Mouse (Mus musculus) liver, embryonic 16.5 days (tissue): ENCODE measurements at regions not wholly inside any gene's neighbourhood (a gene's known extent, or its start where the extent isn't known, plus 50 kb on each side); places are given as distances from the start of the nearest gene placed in this dataset.

Experiments used
- ATAC-seq: fragments of 200-750 bp; cut with Nextera tagmentation; 2 replicates; pipeline ENCODE4 v1.8.0; 2017; ENCODE audit warnings: low read depth, mild to moderate bottlenecking, moderate number of reproducible peaks, moderate library complexity
- H3K27ac ChIP-seq: fragments of 300-500 bp; sonication (generic); 2 replicates; pipeline ENCODE4 v1.5.1; 2014; ENCODE audit warnings: mild to moderate bottlenecking, low read length
- H3K27me3 ChIP-seq: fragments of 300-500 bp; sonication (generic); 2 replicates; pipeline ENCODE4 v1.6.1; 2014; ENCODE audit warnings: low read depth, low read length, mixed read lengths; ENCODE audit not compliant: control insufficient read depth, insufficient read depth
- H3K36me3 ChIP-seq: fragments of 300-500 bp; sonication (generic); 2 replicates; pipeline ENCODE4 v1.6.1; 2014; ENCODE audit warnings: mild to moderate bottlenecking; ENCODE audit not compliant: control insufficient read depth, insufficient read depth
- H3K4me1 ChIP-seq: fragments of 300-500 bp; sonication (generic); 2 replicates; pipeline ENCODE4 v1.6.1; 2014; ENCODE audit warnings: low read depth, low read length, mixed read lengths; ENCODE audit not compliant: control insufficient read depth
- H3K4me2 ChIP-seq: fragments of 300-500 bp; sonication (generic); 2 replicates; pipeline ENCODE4 v1.6.1; 2014; ENCODE audit warnings: low read depth, low read length, mixed read lengths
- H3K4me3 ChIP-seq: fragments of 300-500 bp; sonication (generic); 2 replicates; pipeline ENCODE4 v1.5.1; 2014; ENCODE audit warnings: low read depth, mild to moderate bottlenecking, low read length
- H3K9ac ChIP-seq: fragments of 300-500 bp; sonication (generic); 2 replicates; pipeline ENCODE4 v1.6.1; 2014; ENCODE audit warnings: low read depth, low read length
- H3K9me3 ChIP-seq: fragments of 300-500 bp; sonication (generic); replicated peaks from 2 replicates; pipeline ENCODE4 v1.6.1; 2016; ENCODE audit warnings: low read length; ENCODE audit not compliant: control insufficient read depth
- WGBS: fragments of 180-500 bp; shearing (Covaris S2); extraction: QIAGEN DNeasy Blood & Tissue Kit; methylation state at CpG from one replicate; pipeline ENCODE4 v1.1.7; 2014; ENCODE audit not compliant: insufficient replicate concordance; 5-methylcytosine and 5-hydroxymethylcytosine counted together

GRCm38 (mm10) chr4:140320120-140320921 is 73.7 kb upstream of the Igsf21 start:
- WGBS, result 63% methylated on average over 15 of the region's 15 CpGs
- H3K4me1 ChIP-seq, result no peaks in the 10 kb centered on the region
- H3K36me3 ChIP-seq, result no peaks in the 10 kb centered on the region
- no peaks in the 10 kb centered on the region for H3K27me3 ChIP-seq
- no peak for ATAC-seq
- H3K4me3 ChIP-seq, result no peak overlapping the region
- H3K4me2 ChIP-seq, result no peak overlapping the region
- H3K27ac ChIP-seq, result no peak overlapping the region
- H3K9ac ChIP-seq, result no peak overlapping the region
- H3K9me3 ChIP-seq, result peaks cover 3% of the 10 kb centered on the region; the same call in 1 of the 2 replicates

GRCm38 (mm10) chr4:140312635-140313034 is 66.1 kb upstream of the Igsf21 start:
- no peaks in the 10 kb centered on the region for H3K36me3 ChIP-seq
- no peaks in the 10 kb centered on the region for H3K4me1 ChIP-seq
- no peak overlapping the region for H3K4me2 ChIP-seq
- no peaks in the 10 kb centered on the region; the same call in 1 of the 2 replicates for H3K9me3 ChIP-seq
- no peak overlapping the region for H3K27ac ChIP-seq
- H3K27me3 ChIP-seq, result no peaks in the 10 kb centered on the region
- no peak overlapping the region for H3K4me3 ChIP-seq
- H3K9ac ChIP-seq, result no peak overlapping the region
- no peak for ATAC-seq
- WGBS, result 78% methylated on average over 16 of the region's 16 CpGs

DNA sequence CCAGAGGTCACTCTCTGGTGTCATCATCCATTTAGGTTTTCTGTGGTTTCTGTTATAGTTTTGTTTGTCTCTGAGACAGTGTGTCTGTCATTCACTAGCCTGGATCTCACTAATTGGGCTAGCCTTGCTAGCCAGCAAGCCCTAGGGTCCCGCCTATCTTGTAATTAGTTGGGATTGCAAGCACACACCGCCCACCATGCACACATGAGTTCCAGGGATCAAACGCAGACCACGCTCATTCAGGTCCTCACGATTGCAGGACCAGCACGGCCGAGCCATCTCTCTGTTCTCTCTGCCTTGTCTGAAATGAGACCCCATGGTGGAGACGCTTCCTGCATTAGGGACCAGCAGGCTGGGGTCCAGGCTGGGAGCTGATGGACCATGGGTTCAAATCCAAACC is 60.9 kb upstream of the Igsf21 start:
- no peak for ATAC-seq
- H3K9ac ChIP-seq, result no peak overlapping the region
- no peaks in the 10 kb centered on the region for H3K27me3 ChIP-seq
- no peak overlapping the region for H3K4me2 ChIP-seq
- H3K27ac ChIP-seq, result no peak overlapping the region
- WGBS, result 74% methylated on average over 8 of the region's 8 CpGs
- H3K4me1 ChIP-seq, result no peaks in the 10 kb centered on the region
- no peaks in the 10 kb centered on the region for H3K36me3 ChIP-seq
- no peak overlapping the region for H3K4me3 ChIP-seq
- peaks cover 5% of the 10 kb centered on the region; the same call in 1 of the 2 replicates for H3K9me3 ChIP-seq

DNA sequence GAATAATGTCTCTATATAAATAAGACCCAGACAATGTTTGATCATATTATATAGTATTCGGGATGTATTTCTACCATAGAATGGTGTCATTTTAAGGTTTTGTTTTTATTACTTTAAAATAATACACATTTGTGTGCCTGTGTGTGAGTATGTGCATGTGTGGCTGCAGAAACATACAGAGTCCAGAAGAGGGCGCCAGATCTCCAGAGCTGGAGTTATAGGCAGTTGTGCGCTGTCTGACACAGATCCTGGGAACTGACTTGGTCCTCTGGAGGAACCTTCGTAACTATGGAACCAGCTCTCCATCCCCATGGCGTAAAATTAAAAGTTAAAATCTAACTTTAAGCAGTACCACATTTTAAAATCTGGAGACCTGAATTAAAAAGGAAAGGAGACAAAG is 58.4 kb upstream of the Igsf21 start:
- WGBS, result 60% methylated on average over 5 of the region's 5 CpGs
- ATAC-seq, result no peak

GRCm38 (mm10) chr4:140301661-140302060 is 55.1 kb upstream of the Igsf21 start:
- no peak overlapping the region for H3K4me2 ChIP-seq
- H3K9ac ChIP-seq, result no peak overlapping the region
- no peak for ATAC-seq
- no peak overlapping the region for H3K4me3 ChIP-seq
- no peak overlapping the region for H3K27ac ChIP-seq
- no peaks in the 10 kb centered on the region for H3K4me1 ChIP-seq
- peaks cover 8% of the 10 kb centered on the region for H3K9me3 ChIP-seq
- WGBS, result 74% methylated on average over 15 of the region's 15 CpGs
- no peaks in the 10 kb centered on the region for H3K27me3 ChIP-seq
- no peaks in the 10 kb centered on the region for H3K36me3 ChIP-seq

More for the DNA sequence above, 58.4 kb upstream of the Igsf21 start:
- Histone ChIP-seq H3K9me3 (peaks cover 5% of the 10 kb centered on the region; the same call in 1 of the 2 replicates), H3K27me3 (no peaks in the 10 kb centered on the region), H3K4me2 (no peak overlapping the region), H3K36me3 (no peaks in the 10 kb centered on the region), H3K27ac (no peak overlapping the region), H3K4me1 (no peaks in the 10 kb centered on the region), H3K9ac (no peak overlapping the region), H3K4me3 (no peak overlapping the region)

DNA sequence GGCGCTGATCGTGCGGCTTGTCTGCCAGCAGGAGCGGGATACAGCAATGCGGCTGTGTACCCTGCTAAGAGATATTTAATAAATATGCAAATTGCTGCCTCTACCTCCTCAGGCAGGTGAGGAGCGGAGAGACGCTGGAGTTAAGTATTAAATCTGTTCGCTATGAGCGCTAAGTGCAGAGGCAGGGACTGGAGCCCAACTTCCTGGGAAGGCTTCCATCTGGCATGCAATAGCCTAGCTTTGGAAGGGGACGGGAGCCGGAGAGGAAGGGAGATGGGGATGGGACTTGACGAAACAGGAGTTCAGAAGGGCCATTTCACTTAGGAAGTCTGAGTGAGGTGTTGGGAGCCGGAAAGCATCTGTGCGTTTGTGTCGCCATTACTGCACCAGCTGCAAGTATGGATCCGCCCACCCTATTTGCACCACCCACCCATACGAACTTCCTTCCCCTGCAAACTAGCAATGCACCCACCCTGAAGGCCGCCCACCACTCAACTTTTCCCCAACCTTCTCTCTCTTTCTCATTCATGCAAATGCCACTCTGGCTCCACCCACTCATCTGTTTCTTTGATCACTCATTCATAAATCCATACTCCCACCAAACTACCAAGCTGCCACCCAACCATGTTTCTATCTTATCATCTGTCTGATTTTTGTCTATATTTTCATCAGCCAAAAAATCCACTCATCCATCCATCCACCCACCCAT is 51.5 kb upstream of the Igsf21 start:
- Histone ChIP-seq H3K27me3 (no peaks in the 10 kb centered on the region), H3K36me3 (no peaks in the 10 kb centered on the region), H3K4me1 (no peaks in the 10 kb centered on the region), H3K9me3 (peaks cover 3% of the 10 kb centered on the region; the same call in 1 of the 2 replicates), H3K27ac (no peak overlapping the region), H3K4me3 (no peak overlapping the region), H3K9ac (no peak overlapping the region), H3K4me2 (no peak overlapping the region)
- 69% methylated on average over 18 of the region's 18 CpGs for WGBS
- no peak for ATAC-seq
